Mouse (Mus musculus) spleen, adult 10 weeks (tissue): Measurements from ENCODE around the gene Gpx3. TPM values are rescaled to one million over a fixed set of nuclear protein-coding genes. Genes with fewer than 3 reads are reported as not detected.

ENCODE experiments used
- polyA plus RNA-seq: library from polyadenylated mRNA; stranded (reverse); fragments of 350-450 nt; fragmentation: Illumina TruSeq; extraction: RNeasy Lipid Tissue Mini Kit (QIAGEN cat#74804); gene quantifications from one replicate; pipeline ENCODE4 v1.2.3, GENCODE M21; 2015; ENCODE audit warnings: low replicate concordance; ENCODE audit not compliant: insufficient read depth

The Gpx3 gene
- 142 TPM for polyA plus RNA-seq

DNA sequence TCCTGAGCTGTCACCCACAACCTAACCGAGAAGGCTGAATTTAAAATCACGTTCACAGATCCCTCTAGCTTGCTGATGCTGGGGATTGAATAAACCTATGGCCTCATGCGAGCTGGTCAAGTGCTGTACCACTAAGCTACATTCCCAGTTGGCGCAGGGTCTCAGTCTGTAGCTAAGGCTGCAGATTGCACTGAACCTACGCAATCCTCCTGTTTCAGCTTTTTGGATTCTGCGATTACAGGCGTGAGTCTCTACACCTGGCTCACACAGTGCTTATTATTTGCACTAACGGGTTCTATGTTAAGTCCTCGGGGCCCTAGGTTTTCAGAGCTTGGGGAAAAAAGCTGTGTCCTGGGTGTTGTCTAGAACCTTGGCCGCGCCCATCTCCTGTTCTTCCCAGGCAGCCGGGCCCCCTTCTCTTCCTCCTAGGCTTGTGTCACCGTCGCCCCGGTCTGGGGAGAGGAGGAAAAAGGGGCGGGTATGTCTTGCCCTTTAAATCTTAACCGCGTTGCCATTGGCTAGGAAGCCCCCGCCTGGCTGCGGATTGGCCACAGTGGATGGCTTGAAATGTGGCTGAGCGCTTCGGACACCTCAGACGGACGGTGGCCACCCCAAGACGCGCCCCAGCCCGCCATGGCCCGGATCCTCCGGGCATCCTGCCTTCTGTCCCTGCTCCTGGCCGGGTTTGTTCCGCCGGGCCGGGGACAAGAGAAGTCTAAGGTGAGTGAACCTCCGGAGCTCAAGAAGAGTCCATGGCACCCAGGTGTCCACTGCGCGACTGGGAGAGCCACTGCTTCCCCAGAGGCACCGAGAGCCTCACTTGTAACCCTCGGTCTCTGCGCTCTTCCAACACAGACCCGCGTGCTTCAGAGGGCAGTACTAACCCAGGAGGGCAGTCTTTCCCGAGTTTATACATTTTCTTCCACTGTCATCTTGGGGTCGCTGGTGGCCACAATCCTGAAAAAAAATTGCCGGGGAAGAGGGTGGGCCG, at the start of gene Gpx3:
Gpx3 (plus strand) TSS at position 121 of the 991 bp plus-strand sequence.

DNA sequence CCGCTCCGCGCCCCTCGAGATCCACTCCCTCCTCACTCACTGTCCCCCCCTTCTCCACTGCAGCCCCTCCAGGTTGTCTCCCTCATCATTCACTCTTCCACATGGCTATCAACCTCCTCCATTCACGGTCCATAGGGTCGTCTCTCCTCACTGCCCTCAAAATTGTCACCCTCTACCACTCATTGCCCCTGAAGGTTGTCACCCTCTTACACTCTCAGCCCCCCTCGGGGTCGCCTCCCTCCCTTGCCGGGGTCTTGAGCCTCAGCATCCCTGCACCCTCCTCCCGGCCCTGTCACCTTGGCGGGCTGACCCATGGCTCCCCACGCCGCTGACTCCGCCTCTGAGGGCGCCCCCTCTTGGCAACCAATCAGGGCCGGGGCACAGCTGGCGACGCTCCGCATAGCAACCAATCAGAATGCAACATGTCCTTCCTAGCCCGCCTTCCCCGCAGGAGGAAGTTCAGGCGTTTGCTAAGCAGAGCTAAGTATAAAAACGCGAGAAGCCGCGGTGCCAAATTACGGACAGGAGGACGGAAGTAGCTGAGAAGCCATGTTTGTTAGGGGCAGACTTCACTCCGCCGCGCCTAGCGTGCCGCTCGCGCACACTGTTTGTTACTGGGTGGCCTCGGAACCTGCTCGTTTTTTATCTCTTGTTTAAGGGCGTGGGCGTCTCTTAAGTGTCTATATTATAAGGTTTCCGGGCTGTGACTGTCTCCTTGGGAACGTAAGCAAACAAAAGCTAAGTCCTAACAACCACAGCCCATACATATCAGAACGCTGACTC, 41.8 kb upstream of the Gpx3 start, which contains the start of gene Lyrm7:
Lyrm7 (minus strand) TSS at position 661 of the 783 bp plus-strand sequence.

DNA sequence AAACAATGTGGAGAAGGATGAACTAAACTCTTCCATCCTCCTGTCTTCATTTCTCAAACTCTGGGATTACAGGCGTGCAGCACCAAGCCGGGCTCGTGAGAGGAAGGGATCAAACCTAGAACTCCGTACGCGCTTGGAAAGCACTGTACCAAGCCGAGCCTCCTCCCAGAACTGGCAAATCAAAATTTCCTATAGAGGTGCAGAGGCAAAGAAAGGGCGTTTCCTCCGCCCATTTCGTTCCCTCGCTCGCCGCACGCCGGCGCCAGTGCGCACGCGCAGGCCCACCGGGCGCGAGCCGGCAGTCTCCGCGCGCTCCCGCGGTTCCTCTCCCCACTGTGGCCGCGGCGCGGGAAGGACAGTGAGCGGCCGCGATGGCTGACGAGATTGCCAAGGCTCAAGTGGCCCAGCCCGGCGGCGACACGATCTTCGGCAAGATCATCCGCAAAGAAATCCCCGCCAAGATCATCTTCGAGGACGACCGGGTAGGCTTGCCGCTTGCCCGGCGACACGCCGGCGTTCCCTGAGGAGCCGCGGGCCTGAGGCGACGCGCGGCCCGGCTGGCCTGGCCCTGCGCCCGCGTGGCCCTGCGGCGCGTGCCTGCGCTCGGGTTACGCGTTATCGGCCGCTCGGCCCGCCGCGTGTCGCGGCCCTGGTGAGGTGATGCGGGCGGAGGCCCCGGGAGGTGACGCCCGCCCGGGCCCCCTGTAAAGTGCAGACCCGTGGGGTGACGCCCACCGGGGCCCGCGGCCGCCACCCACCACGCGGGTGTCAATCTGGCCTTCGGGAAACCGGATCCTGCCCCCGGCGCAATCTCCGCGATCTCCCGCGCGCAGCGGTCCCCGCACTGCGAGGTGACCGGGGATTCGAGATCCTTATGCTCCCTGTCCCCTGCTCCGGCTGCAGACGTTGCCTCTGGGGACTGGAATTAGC, 35.9 kb upstream of the Gpx3 start, which contains the start of gene Hint1:
Hint1 (plus strand) TSS at position 265 of the 930 bp plus-strand sequence.

Other genes with a start within 250 kb of the Gpx3 start
- 157 TPM for gene Cdc42se2, start 114.8 kb upstream of the Gpx3 start, polyA plus RNA-seq
- 10.0 TPM for gene Lyrm7, start 41.5 kb upstream of the Gpx3 start, polyA plus RNA-seq
- 303 TPM for gene Hint1, start 36.1 kb upstream of the Gpx3 start, polyA plus RNA-seq
- 23.1 TPM for gene Tnip1, start 60.5 kb downstream of the Gpx3 start, polyA plus RNA-seq
- 179 TPM for gene Anxa6, start 131.0 kb downstream of the Gpx3 start, polyA plus RNA-seq
- 47.8 TPM for gene Ccdc69, start 175.7 kb downstream of the Gpx3 start, polyA plus RNA-seq
- 141 TPM for gene Gm2a, start 195.7 kb downstream of the Gpx3 start, polyA plus RNA-seq
- 0.30 TPM for gene Slc36a3, start 249.3 kb downstream of the Gpx3 start, polyA plus RNA-seq